Mouse (Mus musculus) Patski (cell line): ENCODE measurements at regions not wholly inside any gene's neighbourhood (a gene's known extent, or its start where the extent isn't known, plus 50 kb on each side); places are given as distances from the start of the nearest gene placed in this dataset.

Experiments
- ATAC-seq: fragments of 100-300 bp; one replicate; pipeline ENCODE4 v1.8.0; 2021
- CTCF ChIA-PET: fragments of 350-600 bp; sonication (Branson Sonifier 250); formaldehyde crosslinking; loops from one replicate; lab custom pipeline; 2022; ENCODE audit warnings: inconsistent platforms; lab: Charles Lee
- POLR2A ChIA-PET: fragments of 350-600 bp; sonication (Branson Sonifier 250); formaldehyde crosslinking; loops from one replicate; lab custom pipeline; 2022; ENCODE audit warnings: antibody characterized with exemption, inconsistent platforms; lab: Charles Lee
- DNase-seq: peaks from one replicate; pipeline ENCODE4 v3.0.0-alpha.2; 2011; ENCODE audit warnings: low read depth, low spot score
- H3K27me3 ChIP-seq: fragments of 371-371 bp; one replicate; pipeline ENCODE4 v1.5.1; 2021
- CTCF ChIP-seq: fragments of 100-300 bp; IDR thresholded peaks from one replicate; pipeline ENCODE4 v1.5.1; 2021
- in situ Hi-C: fragments of 300-500 bp; cut with MboI; formaldehyde crosslinking; loops from 3 replicates; pipeline ENCODE4 v1.11.1; 2018; ENCODE audit warnings: low pct_unique_long_range_greater_than_20kb, mixed read lengths

DNA sequence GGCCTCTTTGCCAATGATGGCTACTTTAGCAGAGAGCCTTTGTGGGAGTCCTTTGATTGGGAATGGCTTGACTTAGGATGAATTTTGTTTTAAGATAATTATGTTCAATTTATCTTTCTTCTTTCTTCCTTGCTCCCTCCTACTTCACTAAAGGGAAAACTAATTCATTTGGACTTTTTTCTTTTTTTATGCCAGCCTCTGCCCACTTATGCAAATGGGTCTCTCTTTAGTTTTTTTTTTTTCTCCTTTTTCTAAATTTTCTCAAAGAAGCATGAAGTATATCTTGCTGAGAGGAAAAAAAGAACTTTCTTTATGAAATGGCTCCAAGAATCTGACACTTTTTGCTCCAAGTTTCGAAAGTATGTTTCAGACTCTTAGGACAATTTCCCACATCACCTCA is 85.3 kb upstream of the Arhgap28 start:
- ATAC-seq = no peak
- no peak for DNase-seq
- in situ Hi-C loops = no loop called here
- ChIA-PET CTCF (no interaction called here), POLR2A (no interaction called here)
- peaks cover 4% of the 10 kb centered on the region for H3K27me3 ChIP-seq
- no peak for TF ChIP-seq CTCF

DNA sequence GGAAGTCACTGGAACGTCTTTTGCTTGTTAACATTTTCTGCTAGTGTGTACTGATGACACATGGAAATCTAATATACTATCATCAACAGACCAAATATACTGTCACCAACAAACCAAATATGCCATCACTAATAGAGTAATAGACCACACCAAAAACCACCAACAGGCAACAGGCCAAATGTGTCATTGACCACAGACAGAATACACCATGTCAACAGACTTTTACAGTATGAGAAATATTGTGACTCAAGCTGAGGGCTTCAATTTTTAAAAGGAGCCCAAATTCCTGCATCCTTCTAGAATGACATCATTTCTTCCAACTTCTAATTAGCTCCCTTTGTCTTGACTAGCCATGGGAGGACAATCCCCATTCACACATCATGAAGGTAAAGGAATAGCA is 85.9 kb upstream of the Arhgap28 start:
- DNase-seq (peak; percentile 73), ATAC-seq (peak; percentile 91)
- CTCF ChIA-PET = no interaction called here
- no peak for TF ChIP-seq CTCF
- in situ Hi-C loops = no loop called here
- POLR2A ChIA-PET = no interaction called here
- peaks cover 4% of the 10 kb centered on the region for H3K27me3 ChIP-seq

DNA sequence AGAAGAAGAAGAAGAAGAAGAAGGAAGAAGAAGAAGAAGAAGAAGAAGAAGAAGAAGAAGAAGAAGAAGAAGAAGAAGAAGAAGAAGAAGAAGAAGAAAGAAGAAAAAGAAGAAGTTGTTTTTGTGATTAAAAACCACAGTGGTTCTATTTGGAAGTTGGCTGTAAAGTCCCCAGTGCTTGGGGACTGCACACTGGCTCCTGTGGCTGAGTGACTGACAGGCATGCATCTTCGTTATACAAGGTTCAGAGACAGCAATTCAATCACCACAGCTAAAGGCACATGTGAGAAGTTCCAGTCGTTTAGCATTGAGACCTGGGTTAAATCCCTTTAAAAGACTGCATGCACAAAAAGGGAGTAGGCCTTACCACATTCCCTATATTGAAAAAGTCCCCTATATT is 93.1 kb upstream of the Arhgap28 start:
- no peak for ATAC-seq
- ChIA-PET CTCF (no interaction called here), POLR2A (no interaction called here)
- in situ Hi-C loops = no loop called here
- TF ChIP-seq CTCF = no peak
- DNase-seq = no peak
- peaks cover 9% of the 10 kb centered on the region for H3K27me3 ChIP-seq

DNA sequence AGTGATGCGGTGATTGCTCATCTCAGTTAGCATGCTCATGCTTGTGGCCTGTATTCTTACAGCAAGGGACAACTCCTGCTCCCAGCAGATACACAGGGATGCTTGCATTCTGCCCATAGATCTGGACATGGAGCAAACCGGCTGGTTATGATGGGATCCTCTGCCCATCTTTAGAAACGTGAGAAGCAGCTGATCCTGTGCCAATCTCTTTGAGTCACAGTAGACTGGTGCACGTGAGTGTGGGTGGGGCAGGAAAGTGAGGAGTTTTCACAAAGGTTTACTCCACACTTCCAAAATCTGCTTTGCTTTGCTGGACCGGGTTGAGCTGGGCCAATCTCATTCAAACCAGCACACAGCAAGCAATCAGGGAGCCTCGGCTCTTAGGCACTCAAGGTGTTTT is 93.5 kb upstream of the Arhgap28 start:
- TF ChIP-seq CTCF = no peak
- in situ Hi-C loops = no loop called here
- CTCF ChIA-PET = no interaction called here
- ATAC-seq (no peak), DNase-seq (no peak)
- peaks cover 9% of the 10 kb centered on the region for H3K27me3 ChIP-seq
- POLR2A ChIA-PET = no interaction called here

DNA sequence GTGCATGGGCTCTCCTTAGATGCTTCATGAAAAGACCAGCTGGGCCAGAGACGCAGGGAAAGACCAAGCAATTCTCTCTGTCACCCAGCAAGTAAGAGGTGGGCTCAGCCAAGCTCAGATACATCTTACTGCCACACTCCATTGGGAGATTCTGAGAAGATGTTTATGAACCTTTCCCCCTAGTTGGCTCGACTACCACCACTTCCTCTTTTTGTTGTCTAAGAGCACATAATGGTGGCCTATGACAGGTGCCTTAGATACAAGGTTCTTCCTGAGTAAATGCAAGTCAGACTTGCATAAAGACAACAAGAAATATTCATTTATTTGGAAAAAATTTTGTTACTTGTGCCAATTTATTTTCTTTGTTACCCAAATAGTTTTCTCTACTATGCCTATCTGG is 96.2 kb upstream of the Arhgap28 start:
- H3K27me3 ChIP-seq = peaks cover 9% of the 10 kb centered on the region
- in situ Hi-C loops = no loop called here
- DNase-seq (no peak), ATAC-seq (no peak)
- TF ChIP-seq CTCF = no peak
- CTCF ChIA-PET = interaction anchor here (1.2 kb wide), 1 partner anchor 11 kb away, joined by 3 read pairs; no protein-coding TSS in a partner anchor
- POLR2A ChIA-PET = no interaction called here

DNA sequence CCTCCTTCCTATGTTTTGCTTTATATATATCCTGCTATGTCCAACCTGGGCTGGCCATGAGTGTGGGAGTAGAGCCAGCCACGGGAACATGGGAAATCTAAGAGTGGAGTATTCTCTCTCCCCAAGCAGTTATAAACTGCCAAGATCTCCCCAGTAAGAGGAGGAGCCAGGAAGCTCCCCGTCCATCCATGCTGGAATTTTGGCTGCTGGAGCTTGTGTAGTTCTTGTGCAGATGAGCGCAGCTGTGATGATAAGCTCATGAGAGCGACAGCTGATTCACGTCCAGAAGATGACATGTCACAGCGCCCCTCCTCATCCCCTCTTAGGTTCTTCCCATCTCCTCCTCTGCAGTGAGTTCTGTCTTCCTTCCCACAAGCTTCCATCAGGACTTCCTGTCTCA is 99.4 kb upstream of the Arhgap28 start:
- CTCF ChIA-PET = no interaction called here
- no peak for TF ChIP-seq CTCF
- DNase-seq = no peak
- in situ Hi-C loops = no loop called here
- no peak for ATAC-seq
- POLR2A ChIA-PET = no interaction called here
- H3K27me3 ChIP-seq = peaks cover 9% of the 10 kb centered on the region

DNA sequence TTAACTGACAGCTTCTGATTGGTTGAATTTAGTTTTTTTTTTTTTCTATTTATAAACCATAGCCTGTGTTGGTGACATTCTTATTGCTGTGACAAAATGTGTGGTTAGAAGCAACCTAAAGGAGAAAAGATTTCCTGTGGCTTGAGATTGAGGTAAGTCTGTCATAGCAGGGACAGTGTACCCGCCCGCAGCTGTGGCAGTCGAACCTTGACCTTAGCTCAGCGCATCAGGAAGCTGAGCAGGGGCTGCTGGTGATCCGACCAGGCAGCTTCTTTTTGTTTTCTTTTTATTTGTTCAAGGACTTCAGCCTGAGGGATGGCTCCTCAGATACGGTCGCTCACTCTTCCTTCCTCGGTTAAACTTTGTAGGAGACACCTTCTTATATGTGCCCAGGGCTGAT is 102.4 kb upstream of the Arhgap28 start:
- CTCF ChIA-PET = no interaction called here
- no peaks in the 10 kb centered on the region for H3K27me3 ChIP-seq
- in situ Hi-C loops = no loop called here
- no peak for TF ChIP-seq CTCF
- DNase-seq (no peak), ATAC-seq (no peak)
- POLR2A ChIA-PET = interaction anchor here (0.6 kb wide), 1 partner anchor 119 kb away, joined by 4 read pairs; no protein-coding TSS in a partner anchor

DNA sequence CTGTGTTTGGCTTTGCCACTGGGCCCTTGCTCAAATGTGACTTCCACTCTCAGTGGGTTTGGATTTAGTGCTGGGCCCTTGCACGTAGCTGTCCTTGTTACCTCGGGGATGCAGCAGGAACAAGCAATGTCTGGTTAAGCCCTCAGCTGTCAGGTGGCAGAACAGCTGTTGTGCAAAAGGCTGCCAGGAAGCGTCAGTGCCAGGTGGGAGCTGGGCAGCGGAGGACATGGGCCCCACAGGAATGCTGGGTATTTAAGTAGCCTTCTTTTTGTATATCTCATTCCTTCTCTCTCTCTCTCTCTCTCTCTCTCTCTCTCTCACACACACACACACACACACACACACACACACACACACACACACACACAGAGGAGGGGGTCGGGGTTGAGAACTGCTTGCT is 104.0 kb upstream of the Arhgap28 start:
- ChIA-PET CTCF (no interaction called here), POLR2A (no interaction called here)
- TF ChIP-seq CTCF = no peak
- in situ Hi-C loops = no loop called here
- H3K27me3 ChIP-seq = no peaks in the 10 kb centered on the region
- DNase-seq (no peak), ATAC-seq (no peak)

DNA sequence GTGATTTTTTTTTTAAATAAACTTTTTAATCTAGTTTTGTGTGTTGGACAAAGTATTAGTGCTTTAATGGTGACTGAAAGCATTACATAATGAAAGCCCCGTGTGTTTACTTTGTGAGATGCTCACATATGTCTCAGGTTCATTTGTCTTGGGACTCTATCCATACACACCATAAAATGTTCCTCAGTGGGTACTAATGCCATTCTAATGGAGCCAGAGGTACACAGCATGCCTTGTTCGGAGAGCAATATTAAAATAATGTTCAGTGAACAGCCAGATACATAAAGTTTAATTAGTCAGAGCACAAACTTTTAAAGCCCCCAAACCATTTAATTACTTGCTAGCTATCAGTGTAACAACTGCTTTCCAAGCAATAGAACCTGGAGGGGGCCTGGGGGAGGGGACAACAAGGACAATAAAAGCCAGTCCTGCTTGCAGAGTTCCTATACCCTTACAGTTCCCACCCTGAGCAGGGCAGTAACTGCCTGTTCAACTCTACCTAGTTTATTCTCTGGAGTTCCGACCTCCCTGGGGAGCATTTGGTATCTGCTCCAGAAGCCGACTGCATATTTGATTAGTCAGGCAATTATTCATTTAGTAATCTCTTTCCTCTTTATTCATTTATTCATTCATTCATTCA is 108.0 kb upstream of the Arhgap28 start:
- peaks cover 5% of the 10 kb centered on the region for H3K27me3 ChIP-seq
- POLR2A ChIA-PET = no interaction called here
- no peak for TF ChIP-seq CTCF
- no peak for DNase-seq
- CTCF ChIA-PET = no interaction called here
- in situ Hi-C loops = no loop called here
- ATAC-seq = no peak

DNA sequence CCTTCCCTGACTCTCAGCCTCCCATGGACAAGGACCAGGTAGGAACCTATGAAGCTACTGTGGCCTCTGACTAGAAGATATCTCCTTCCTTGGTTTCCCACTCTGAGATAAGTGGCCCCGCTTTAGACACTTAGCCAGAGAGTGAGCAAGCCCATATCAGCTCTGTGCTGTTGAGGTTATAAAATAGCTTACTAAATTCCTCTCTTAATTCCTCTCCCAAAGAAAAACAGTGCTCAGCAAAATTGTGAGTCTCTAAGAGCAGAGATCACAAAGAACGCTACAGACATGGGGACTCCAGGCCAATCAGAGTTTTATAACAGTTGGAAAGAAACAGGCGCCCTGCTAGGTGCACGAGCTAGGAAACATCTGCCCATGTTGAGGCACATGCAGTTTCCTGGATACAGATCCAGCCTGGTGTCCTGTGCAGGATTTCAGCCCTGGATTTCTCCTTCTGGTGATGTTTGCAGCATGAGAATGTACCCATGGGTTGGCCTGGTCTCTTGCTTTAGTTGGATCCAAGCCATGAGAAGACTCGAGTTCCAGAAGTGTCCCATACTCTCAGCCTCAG is 108.9 kb upstream of the Arhgap28 start:
- ChIA-PET CTCF (no interaction called here), POLR2A (no interaction called here)
- in situ Hi-C loops = no loop called here
- peaks cover 5% of the 10 kb centered on the region for H3K27me3 ChIP-seq
- ATAC-seq = no peak
- no peak for DNase-seq
- TF ChIP-seq CTCF = no peak

DNA sequence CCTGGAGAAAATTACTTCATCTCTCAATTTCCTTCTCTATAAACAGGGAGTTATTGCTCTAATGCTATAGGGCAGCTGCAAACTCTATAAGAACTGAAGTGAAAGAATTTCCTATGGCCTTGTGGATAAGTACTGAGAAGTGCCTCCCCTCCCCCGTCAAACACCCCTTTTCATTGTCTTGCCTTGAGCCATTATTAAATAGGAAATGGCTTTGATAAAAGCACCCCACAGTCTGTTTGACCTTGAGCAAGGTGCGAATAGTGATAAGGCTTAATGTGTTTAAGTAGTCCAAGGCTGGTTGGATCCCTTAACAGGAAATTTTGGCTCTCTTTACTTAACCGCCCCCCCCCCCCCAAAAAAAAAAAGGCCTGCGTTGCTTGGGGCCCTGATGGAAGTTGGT is 111.7 kb upstream of the Arhgap28 start:
- in situ Hi-C loops = no loop called here
- no peak for DNase-seq
- ChIA-PET POLR2A (interaction anchor here (0.7 kb wide), 1 partner anchor 245 kb away, joined by 8 read pairs; no protein-coding TSS in a partner anchor), CTCF (no interaction called here)
- no peak for ATAC-seq
- no peak for TF ChIP-seq CTCF
- H3K27me3 ChIP-seq = peaks cover 5% of the 10 kb centered on the region
